In the genomic region with DNA sequence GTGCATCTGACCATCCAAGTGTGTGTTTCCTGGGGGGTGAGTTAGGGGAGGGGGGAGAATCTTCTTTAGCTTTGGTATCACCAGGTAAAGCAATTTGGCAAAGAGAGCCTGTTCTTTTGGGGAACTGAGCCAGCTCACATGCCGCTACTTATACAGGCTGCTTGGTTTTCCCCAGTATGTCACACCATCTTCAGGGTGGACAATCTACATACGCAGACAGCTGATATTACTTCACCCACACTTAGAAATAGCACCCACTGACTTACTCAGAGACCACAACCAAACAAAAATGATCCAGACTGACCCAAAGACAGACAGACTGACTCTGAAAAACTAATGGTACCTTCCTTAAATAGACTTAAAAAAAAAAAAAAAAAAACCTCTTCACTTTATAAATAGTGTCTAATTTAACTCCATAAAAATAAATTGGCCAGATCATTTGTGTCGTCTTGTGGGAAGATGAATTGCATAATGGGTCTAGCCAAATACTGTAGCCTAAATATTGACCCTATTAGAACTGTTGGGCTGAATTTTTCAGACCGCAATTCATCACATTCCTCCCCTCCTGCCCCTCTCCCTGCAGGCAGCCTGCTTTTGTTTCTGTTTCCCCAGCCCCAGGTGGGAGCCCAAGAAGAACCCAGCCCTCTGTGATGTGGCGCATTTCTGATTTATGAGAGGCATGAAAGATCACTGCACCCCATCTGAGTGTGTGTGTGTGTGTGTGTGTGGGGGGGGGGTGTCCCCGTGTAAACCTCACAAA, we compare ENCODE assay signal across 18 mouse cellular contexts.
DNase-seq lines count a peak whose midpoint lies in the region; ATAC-seq lines count a peak whose summit lies in the region.
"Had no signal": no experiment of that assay in that cellular context is flagged by ENCODE, and none has a peak within 500 bp of the region (broad histone marks: within the 10 kb centered on the region; RNA-seq: fewer than 3 reads in every experiment).

No protein-coding gene starts in this region.

- no peaks in the 10 kb centered on the region for H3K9me3 ChIP-seq in intestine, embryonic 15.5 days
- H3K9me3 ChIP-seq: heart, embryonic 13.5 days; hindbrain, embryonic 13.5 days; limb, embryonic 15.5 days; midbrain, embryonic 13.5 days; neural tube, embryonic 13.5 days had no signal

- no peak overlapping the region for H3K4me2 ChIP-seq in intestine, embryonic 15.5 days (replicated peaks)
- H3K4me2 ChIP-seq: heart, embryonic 13.5 days; hindbrain, embryonic 13.5 days; limb, embryonic 15.5 days; midbrain, embryonic 13.5 days; neural tube, embryonic 13.5 days had no signal

- no peak overlapping the region for H3K4me3 ChIP-seq in intestine, embryonic 15.5 days (replicated peaks)
- H3K4me3 ChIP-seq: heart, embryonic 13.5 days; hindbrain, embryonic 13.5 days; left cerebral cortex, adult 2 months; limb, embryonic 15.5 days; midbrain, embryonic 13.5 days; neural tube, embryonic 13.5 days had no signal

- WGBS in intestine, embryonic 15.5 days = 38% methylated on average over 6 of the region's 6 CpGs

- ATAC-seq in intestine, embryonic 15.5 days = peak; percentile 20; the same call in 1 of the 2 replicates
- ATAC-seq: midbrain, embryonic 13.5 days had no signal

- H3K4me1 ChIP-seq in intestine, embryonic 15.5 days (replicated peaks) = peaks cover 12% of the 10 kb centered on the region; the same call in 1 of the 2 replicates

- H3K9ac ChIP-seq in intestine, embryonic 15.5 days = no peak overlapping the region
- H3K9ac ChIP-seq: heart, embryonic 13.5 days; hindbrain, embryonic 13.5 days; limb, embryonic 15.5 days; midbrain, embryonic 13.5 days; neural tube, embryonic 13.5 days had no signal

- peak; percentile 12 for DNase-seq in kidney, postnatal 10 days
- DNase-seq in kidney, adult 18-20 months = no peak
- DNase-seq in R1 (ENCODE audit: low read depth, low spot score) = peak; percentile 25
- peak; percentile 41 for DNase-seq in thymus, postnatal 14 days
- DNase-seq in frontal cortex, postnatal 25 days (ENCODE audit: low spot score in 2 of 2) = no peak
- no peak for DNase-seq in testis, postnatal 14 days (ENCODE audit: low spot score)
- DNase-seq: adrenal gland, postnatal 25 days; gastrocnemius, postnatal 36 days; kidney, postnatal 36 days; lung, postnatal 14 days; retina, postnatal 1 day had no signal

- no peaks in the 10 kb centered on the region for H3K27me3 ChIP-seq in intestine, embryonic 15.5 days (replicated peaks)
- H3K27me3 ChIP-seq: heart, embryonic 13.5 days; hindbrain, embryonic 13.5 days; limb, embryonic 15.5 days; midbrain, embryonic 13.5 days; neural tube, embryonic 13.5 days had no signal

- no peak overlapping the region for H3K27ac ChIP-seq in intestine, embryonic 15.5 days
- H3K27ac ChIP-seq: heart, embryonic 13.5 days; hindbrain, embryonic 13.5 days; left cerebral cortex, adult 2 months; limb, embryonic 15.5 days; midbrain, embryonic 13.5 days; neural tube, embryonic 13.5 days had no signal

- no peaks in the 10 kb centered on the region for H3K36me3 ChIP-seq in intestine, embryonic 15.5 days
- H3K36me3 ChIP-seq: heart, embryonic 13.5 days; hindbrain, embryonic 13.5 days; limb, embryonic 15.5 days; midbrain, embryonic 13.5 days; neural tube, embryonic 13.5 days had no signal

Comparison
In these comparisons a context has a peak if more than half of its experiments do, and no peak if none do; other contexts are left out.
1. DNase-seq: peak in kidney, postnatal 10 days (single experiment), R1 (single experiment) and thymus, postnatal 14 days (single experiment); none in kidney, adult 18-20 months (single experiment), frontal cortex, postnatal 25 days (0 of 2) and testis, postnatal 14 days (single experiment).